Mouse (Mus musculus) splenic B cell, adult 2 months (primary cell): Measurements from ENCODE around the gene Polr3b.
A peak's percentile ranks its signal among the peaks of the same experiment; 100 is the strongest.

Source experiments
- DNase-seq: peaks from one replicate; pipeline ENCODE4 v3.0.0-alpha.2; 2011; ENCODE audit warnings: low read depth, low spot score
- H3K27me3 ChIP-seq: 2 replicates; pipeline ENCODE4 v1.6.1; 2012; ENCODE audit warnings: mild to moderate bottlenecking, low read length, moderate library complexity, mixed read lengths; ENCODE audit not compliant: control insufficient read depth, poor library complexity, insufficient read depth, severe bottlenecking
- H3K36me3 ChIP-seq: 2 replicates; pipeline ENCODE4 v1.6.1; 2012; ENCODE audit warnings: mild to moderate bottlenecking, low read length, moderate library complexity, mixed read lengths; ENCODE audit not compliant: control insufficient read depth, poor library complexity, insufficient read depth, severe bottlenecking

Polr3b gene

DNA sequence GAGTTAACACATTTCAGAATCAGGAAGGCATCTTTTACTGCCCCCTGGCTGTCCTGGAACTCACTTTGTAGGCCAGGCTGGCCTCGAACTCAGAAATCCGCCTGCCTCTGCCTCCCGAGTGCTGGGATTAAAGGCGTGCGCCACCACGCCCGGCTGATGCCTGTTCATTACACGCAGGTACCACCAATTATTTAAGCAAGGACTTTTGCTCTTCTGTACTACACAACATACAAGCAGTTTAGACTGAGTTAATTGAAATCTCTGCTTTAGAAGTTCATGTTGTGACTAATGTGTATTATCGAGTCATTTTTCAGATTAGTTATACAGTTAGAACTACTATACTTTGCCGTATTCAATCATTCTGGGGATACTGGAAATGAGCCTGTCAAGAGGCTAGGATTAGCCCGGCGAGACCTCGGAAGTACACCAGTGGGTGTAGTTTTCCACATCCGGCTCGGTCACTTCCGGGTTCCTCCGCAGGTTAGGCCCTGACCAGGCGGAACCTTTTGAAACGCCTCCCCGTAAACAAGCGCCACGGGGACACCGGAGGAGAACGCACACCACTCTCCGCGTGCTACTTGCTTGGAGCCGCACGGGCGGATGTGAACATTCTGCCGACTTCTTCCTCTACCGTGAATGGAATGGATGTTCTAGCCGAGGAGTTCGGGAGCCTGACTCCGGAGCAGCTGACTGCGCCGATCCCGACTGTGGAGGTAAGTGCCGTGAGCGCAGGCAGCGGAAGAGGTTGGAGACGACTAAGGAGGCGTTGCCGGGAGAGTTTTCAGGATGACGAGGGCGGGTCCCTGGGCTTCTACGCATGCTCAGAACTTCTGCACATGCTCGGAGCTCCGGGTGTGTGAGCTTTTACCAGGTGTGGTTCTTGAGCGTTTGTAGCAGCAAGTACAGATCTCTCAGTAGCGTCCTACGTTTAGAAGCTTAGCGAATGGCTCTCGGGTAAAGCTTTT lies at the start of gene Polr3b:
TSS of gene Polr3b (plus strand) at position 467 of the 965 bp plus-strand sequence.
- 0 out of 2 replicates have a peak, but pooled peaks cover 4% of the 10 kb centered on the region for H3K36me3 ChIP-seq
- peak; percentile 92 for DNase-seq
- no peaks in the 10 kb centered on the region for H3K27me3 ChIP-seq

DNA sequence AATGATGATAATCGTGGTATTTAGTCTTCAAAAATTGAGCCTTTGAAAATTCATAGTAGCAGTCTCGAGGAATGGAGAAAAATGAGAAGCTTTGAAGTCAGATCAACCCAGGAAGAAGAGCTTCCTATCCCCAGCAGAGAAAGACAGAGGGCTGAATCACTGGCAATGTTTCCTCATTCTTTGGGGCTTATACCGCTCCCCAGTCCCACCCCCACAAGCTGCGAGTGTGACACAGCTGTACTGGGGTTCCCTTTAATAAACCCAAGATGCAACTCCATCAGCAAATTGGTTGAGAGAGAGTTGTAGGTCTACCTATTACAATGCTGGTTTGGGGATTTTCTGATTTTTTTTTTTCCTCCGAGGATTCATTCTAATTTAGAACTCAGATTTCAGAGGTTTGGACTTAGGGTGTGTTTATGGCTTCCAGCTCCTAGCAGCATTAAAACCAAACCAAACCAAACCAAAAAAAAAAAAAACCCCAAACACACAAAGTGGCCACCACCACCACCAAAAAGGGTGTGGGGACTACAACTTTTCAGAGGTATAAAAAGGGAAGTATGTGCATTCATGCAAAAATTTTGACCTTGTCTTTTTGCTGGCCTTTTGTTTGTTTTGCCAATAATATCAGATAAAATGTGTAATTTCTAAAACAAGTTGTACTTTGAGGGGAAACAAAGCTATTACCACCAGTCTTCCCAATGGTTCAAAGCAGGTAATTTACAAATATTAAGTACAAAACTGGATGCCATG lies 48.2 kb upstream of the Polr3b start:
- peak; percentile 69 for DNase-seq
- no peaks in the 10 kb centered on the region for H3K36me3 ChIP-seq
- no peaks in the 10 kb centered on the region for H3K27me3 ChIP-seq

DNA sequence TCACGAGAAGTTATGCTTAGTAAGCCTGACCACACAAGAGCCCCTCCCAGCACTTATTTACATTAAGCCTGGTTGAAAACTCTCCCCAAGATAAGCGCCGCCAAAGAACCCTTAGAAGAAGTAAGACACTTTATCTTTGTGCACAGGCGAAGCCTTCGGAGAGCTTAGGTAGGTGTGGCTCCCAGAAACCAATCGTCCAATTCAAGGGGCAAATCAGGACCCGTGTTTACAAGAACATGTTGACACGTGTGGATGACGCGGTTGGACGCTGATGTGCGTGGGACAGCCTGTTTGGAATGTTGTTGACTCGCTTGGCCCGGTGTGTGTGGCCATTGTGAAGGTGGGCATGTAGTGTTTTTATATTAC lies 46.1 kb upstream of the Polr3b start:
- H3K36me3 ChIP-seq, result no peaks in the 10 kb centered on the region
- H3K27me3 ChIP-seq, result no peaks in the 10 kb centered on the region
- DNase-seq, result peak; percentile 90

DNA sequence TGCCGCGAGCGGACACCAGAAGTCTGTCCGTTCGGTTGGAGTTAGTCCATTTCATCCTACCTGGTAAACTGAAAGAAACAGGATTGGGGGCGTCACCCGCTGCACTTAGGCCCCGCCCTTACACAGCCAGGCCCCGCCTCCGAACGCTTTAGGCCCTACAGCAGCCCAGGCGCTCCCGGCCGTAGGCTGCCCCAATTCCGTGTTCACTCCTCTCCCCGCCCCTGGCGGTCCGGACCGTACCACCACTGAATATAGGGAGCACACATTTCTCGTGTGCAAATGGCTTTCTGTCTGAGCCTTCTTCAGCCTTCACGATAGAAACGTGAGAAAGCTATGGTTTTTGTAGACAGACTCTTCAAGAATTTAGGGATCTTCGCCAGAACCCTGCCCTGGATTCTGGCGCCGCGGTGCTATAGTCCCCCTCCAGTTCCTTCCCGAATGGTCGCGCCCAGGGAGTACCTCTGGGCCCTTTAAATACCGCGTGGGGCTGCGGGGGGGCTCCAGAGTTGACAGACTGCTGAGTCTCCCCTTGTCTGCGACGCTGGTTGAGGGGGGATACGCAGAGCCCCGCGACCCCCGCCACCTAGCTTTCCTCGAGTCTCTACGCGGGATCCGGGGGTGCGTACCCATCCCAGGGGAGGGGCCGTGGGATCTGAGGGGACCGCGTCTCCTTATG lies 45.6 kb upstream of the Polr3b start, which contains the start of gene Tcp11l2:
TSS of gene Tcp11l2 (plus strand) at position 232 of the 676 bp plus-strand sequence.
- DNase-seq, result peak; percentile 97
- no peaks in the 10 kb centered on the region for H3K27me3 ChIP-seq
- H3K36me3 ChIP-seq, result peaks cover 2% of the 10 kb centered on the region; the same call in 1 of the 2 replicates

DNA sequence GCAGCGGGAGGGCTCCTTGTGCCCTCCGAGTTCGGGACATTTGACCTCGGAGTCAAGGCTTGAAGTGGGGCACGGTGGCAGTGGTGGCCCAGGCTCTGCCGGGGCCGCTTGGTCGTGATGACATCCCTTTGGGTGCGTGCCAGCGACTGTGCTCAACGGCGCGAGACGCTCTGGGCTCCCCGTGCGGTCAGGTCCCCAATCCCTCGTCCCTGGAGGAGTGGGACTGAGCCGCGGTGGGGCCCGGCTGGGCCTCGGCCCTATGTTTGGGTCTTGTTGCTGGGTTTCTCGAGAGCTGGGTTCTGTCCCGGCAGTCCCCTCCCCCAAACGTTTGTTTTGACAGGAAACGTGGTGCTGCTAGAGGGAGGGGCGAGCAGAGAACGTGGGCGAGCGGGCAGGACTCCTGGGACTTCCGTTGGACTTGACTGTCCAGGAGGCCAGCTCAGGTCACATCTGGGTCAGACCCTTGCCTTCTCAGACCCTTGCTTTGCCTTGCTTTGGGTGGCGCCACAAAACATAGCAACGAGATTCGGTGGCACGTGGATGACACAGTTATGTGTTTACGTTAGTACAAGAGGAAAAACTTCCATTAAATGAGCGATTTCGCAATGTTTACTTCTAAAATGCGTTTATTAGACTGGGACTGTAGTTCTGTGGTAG lies 44.9 kb upstream of the Polr3b start:
- H3K36me3 ChIP-seq, result peaks cover 2% of the 10 kb centered on the region; the same call in 1 of the 2 replicates
- peak; percentile 86 for DNase-seq
- H3K27me3 ChIP-seq, result no peaks in the 10 kb centered on the region

DNA sequence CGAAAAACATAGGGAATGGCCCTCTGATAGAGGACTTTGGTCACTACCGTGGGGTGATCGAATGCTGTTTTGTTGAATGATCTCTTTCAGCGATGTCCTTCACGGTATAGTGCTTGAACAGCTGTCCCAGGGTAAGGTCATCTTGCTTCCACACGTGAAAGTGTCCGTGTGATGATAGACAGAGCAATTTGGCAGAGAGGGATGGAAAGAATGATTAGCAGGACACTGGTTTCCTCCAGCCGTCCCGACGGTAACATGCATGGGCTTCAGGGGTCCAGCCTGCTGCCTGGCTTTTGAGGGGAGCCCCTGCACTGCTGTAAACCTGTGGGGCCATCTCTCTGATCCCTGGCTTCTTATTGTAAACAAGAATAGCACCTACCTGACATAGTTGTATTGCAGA lies 43.4 kb upstream of the Polr3b start:
- no peak for DNase-seq
- Histone ChIP-seq H3K36me3 (peaks cover 2% of the 10 kb centered on the region; the same call in 1 of the 2 replicates), H3K27me3 (no peaks in the 10 kb centered on the region)

DNA sequence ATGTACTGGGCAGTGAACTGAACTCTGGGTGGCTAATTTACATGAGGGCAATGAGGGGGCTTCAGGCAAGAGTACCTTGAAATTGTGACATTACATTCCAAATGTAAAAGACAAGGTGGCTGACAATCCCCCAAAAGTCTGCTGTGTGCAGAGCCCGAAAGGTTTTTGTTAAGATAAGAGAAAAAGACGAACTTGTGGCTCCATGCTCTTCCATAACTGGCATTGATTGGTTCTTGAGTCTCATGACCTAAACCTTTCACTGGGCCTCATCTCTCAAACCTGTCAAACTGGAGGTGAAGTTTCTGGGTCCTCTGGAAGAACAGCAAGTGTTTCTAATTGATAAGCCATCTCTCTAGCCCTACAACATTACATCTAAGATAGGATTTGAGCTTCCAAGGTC lies 42.6 kb upstream of the Polr3b start:
- H3K27me3 ChIP-seq, result no peaks in the 10 kb centered on the region
- DNase-seq, result no peak
- H3K36me3 ChIP-seq, result peaks cover 2% of the 10 kb centered on the region; the same call in 1 of the 2 replicates

DNA sequence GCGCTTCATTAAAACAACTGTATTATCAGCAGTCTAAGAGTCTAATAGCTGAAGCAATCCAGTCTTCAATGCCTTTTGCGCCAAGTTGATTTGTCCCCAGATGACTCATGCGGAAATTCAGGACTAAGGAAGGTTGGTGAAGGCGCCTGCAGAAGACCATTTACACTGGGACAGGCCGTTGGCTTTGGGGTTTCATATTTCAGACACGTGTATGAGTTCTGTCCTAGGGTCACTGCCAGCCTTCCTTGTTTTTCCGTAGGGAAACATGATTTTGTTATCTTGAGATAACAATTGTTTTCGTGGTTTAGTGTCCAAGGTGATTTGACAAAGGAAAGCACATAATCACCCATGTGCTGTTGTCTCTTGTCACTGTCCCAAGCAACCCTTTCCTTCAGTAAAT lies 40.9 kb upstream of the Polr3b start:
- no peaks in the 10 kb centered on the region for H3K27me3 ChIP-seq
- DNase-seq, result no peak
- peaks cover 5% of the 10 kb centered on the region for H3K36me3 ChIP-seq

DNA sequence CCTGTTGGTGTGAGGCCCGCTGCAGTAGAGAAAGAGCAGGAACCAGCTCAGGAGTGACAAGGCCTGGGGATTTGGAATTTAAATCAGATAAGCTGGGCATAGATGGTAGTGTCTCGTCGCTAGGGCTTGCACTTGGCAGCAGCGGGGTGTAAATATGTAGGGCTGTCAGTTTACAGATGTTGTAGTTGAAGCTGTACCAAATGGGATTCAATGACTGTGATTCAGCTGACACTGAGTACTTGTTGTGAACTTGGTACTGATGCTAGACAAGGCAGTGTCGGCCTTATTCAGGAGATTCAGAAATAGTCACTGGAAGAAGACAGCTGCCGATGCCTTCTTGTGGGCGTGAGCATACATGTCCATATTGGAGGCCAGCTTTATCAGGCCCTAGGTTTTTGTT lies 39.9 kb upstream of the Polr3b start:
- Histone ChIP-seq H3K27me3 (no peaks in the 10 kb centered on the region), H3K36me3 (peaks cover 7% of the 10 kb centered on the region)
- DNase-seq, result no peak

DNA sequence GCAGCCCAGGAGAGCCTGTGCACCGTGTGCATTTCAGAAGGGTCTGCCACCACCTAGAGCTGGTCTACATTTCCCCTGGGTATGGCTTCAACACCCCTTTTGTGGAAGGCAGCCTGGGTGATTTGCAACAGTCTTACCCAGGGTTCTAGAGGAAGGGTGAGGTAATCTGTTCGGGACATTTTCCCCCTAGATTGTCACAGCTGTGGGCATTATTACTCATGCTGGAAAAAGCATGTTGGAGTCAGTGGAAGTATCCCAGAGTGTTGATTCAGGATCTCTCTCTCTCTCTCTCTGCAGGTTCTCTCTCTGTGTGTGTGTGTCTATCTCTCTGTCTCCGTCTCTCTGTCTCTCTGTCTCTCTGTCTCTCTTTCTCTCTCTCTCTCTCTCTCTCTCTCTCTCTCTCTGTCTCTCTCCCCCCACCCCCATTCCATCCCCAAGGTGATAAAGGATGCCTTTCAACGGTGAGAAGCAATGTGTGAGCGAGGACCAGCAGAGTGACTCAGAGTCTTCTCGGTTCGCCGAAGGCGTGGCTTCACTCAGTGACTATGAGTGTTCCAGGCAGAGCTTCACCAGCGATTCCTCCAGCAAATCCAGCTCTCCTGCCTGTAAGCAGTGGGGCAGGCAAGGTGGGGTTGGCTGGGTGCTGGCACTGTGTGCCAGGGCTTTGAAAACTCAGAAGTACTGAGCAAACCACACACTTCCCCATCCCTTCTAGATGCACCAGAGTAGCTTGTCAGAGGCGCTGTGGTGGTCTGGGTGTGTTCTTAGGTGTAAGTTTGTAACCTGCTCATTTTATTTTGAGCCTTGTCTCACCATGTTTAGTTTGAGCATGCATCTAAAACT lies 37.4 kb upstream of the Polr3b start:
- Histone ChIP-seq H3K27me3 (no peaks in the 10 kb centered on the region), H3K36me3 (peaks cover 12% of the 10 kb centered on the region)
- DNase-seq, result peak; percentile 43

DNA sequence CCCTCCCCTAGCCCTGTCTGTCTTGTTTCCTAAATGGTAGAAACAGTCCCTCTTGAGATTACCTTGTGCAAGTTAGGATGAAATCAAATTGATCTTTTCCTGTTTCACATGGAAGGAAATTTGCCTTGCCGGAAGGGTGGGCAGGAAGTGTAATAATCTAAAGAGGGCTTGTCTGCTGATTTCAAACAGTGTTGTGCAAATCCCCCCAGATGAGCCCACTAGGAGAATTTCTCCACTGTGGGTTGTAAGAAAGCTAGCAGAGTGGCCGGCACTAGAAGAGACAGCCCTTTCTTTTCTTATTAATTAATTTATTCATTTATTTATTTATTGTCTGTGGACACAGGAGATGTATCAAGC lies 36.8 kb upstream of the Polr3b start:
- DNase-seq, result no peak
- no peaks in the 10 kb centered on the region for H3K27me3 ChIP-seq
- H3K36me3 ChIP-seq, result peaks cover 15% of the 10 kb centered on the region

DNA sequence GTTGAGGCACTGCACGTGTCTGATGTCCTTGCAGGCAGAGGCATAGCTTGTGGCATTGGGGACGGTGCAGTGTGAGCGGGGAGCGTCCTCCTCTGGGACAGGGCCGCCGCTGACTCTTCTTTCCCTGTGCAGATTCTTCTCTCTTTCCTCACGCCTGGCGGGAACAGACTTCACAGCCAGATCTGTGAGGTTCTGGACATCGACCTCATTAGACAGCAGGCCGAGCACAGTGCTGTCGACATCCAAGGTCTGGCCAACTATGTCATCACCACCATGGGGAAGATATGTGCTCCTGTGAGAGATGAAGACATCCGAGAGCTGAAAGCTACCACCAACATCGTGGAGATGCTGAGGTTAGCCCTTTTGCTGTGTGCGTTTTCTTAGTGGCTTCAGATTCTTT lies 31.1 kb upstream of the Polr3b start:
- Histone ChIP-seq H3K36me3 (peaks cover 40% of the 10 kb centered on the region), H3K27me3 (no peaks in the 10 kb centered on the region)
- DNase-seq, result no peak

DNA sequence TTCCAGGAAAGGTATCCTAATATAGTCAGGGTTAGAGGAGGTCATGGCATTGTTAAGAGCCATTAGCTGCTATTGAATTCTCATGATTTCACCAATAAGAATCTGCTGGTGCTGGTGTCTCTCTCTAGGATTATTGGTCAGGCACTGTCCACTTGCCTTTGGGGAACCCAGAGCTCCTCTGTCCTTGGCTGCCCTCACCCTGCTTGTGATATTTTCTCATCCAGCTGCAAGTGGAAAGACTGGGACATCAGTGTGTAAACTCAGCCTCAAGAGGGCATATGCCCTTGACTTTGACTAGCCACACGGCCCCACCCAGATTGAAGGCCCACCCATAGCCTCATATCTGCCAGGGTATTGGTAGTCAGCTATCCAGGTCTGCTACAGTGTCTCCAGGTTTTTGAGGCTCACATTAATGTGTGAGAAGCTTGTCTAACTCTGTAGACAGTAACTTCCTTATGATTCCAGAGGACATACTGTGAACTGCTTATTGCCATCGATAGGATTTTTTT lies 30.4 kb upstream of the Polr3b start:
- no peaks in the 10 kb centered on the region for H3K27me3 ChIP-seq
- DNase-seq, result no peak
- H3K36me3 ChIP-seq, result peaks cover 38% of the 10 kb centered on the region
